8 mouse cellular contexts compared by ENCODE assay signal in the genomic region with DNA sequence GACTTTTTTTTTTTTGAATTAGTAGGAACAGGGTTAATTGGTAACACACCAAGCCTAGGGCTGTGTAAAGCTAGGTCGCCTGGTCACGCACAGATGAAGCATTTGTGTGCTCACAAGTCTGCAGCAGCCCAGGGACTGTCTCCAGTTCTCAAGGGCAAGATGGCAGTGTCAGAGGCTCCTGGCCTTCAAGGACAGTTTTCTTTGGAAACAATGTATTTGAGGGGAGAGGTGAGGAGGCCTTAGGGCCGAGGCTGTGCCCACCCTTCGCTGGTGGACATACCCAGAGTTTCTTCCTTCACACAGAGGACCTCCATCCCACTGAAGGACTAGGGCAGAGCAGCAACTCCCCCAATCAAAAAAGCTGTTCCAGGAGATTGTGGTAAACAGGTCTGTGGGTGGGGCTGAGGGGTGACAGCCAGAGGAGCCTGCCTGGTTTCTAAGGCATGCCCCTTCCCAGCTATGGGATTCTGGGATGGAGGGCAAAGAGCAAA. TPM values are rescaled to one million over a fixed set of nuclear protein-coding genes. Genes with fewer than 3 reads are reported as not detected.
A peak's percentile ranks its signal among the peaks of the same experiment; 100 is the strongest.
DNase-seq lines count a peak whose midpoint lies in the region; ATAC-seq and TF ChIP-seq lines count a peak whose summit lies in the region.

No protein-coding gene starts in this region.

- H3K36me3 ChIP-seq in midbrain, embryonic 14.5 days (ENCODE audit: control insufficient read depth, insufficient read depth, low read length) = peaks cover 11% of the 10 kb centered on the region; the same call in 1 of the 2 replicates

- DNase-seq in lung, adult 2 months = peak; percentile 57
- DNase-seq in lung, postnatal 10 days = no peak
- DNase-seq in c-Kit-positive CD71-positive TER-119-negative erythroid progenitor cells, embryonic 14.5 days (ENCODE audit: low read depth) = peak; percentile 32
- peak; percentile 23 for DNase-seq in forelimb bud, embryonic 11.5 days (ENCODE audit: low read depth, low spot score)
- DNase-seq in kidney, postnatal 10 days = peak; percentile 67
- DNase-seq in midbrain, embryonic 14.5 days = no peak
- DNase-seq in frontal cortex, postnatal 14 days (ENCODE audit: low spot score in 2 of 2) = no peak
- no peak for DNase-seq in natural killer cell, adult 2 months (ENCODE audit: low spot score in 2 of 2)

- H3K27ac ChIP-seq in midbrain, embryonic 14.5 days (replicated peaks; ENCODE audit: low read depth, low read length) = peak overlapping the region; percentile 96

- TF ChIP-seq CTCF in lung, adult 2 months (IDR thresholded peaks at IDR 0.05; ENCODE audit: insufficient read depth, low read length) = no peak

- ATAC-seq in midbrain, embryonic 14.5 days (ENCODE audit: low FRiP score, low TSS enrichment) = no peak

- H3K4me2 ChIP-seq in midbrain, embryonic 14.5 days (ENCODE audit: low read length) = peak overlapping the region; percentile 81

- H3K27me3 ChIP-seq in midbrain, embryonic 14.5 days (ENCODE audit: control insufficient read depth, insufficient read depth, low read length) = no peaks in the 10 kb centered on the region

- no peaks in the 10 kb centered on the region for H3K9me3 ChIP-seq in midbrain, embryonic 14.5 days (ENCODE audit: control insufficient read depth, low read length)

- peaks cover 31% of the 10 kb centered on the region for H3K4me1 ChIP-seq in lung, adult 2 months (ENCODE audit: control insufficient read depth, insufficient read depth, low read length)
- H3K4me1 ChIP-seq in midbrain, embryonic 14.5 days (ENCODE audit: control insufficient read depth, insufficient read depth, low read length) = peaks cover 53% of the 10 kb centered on the region

- WGBS in lung, adult 2 months = 34% methylated on average over 4 of the region's 4 CpGs
- 48% methylated on average over 4 of the region's 4 CpGs for WGBS in midbrain, embryonic 14.5 days

- 0 out of 2 replicates have a peak overlapping the region, but pooled peaks have one; percentile 60 for H3K9ac ChIP-seq in midbrain, embryonic 14.5 days (replicated peaks; ENCODE audit: low read length)

- TF ChIP-seq POLR2A in lung, adult 2 months (IDR thresholded peaks at IDR 0.05; ENCODE audit: borderline replicate concordance, extremely low read depth, low read depth, low read length) = 0 out of 2 replicates have a peak, but pooled peaks have one; percentile 29

- peak overlapping the region; percentile 30 for H3K4me3 ChIP-seq in lung, adult 2 months (replicated peaks; ENCODE audit: extremely low read depth, low read depth, low read length)
- no peak overlapping the region for H3K4me3 ChIP-seq in midbrain, embryonic 14.5 days (replicated peaks; ENCODE audit: low read depth, low read length)

RNA-seq across cellular contexts. Expression of gene Frmd8, which starts 27.7 kb away (rescaled TPM):
- 32.1 and 37.8 TPM in 2 replicates for polyA plus RNA-seq in lung, adult 2 months (2012; rRNA removed)
- polyA plus RNA-seq in midbrain, embryonic 14.5 days (2014; fragmentation: Nextera tagmentation; extraction: Ambion mirVana) = 8.3 and 12.2 TPM in 2 replicates

RNA-seq across cellular contexts. Expression of gene Slc25a45, which starts 30.3 kb away (rescaled TPM):
- polyA plus RNA-seq in lung, adult 2 months (2012; rRNA removed) = 24.5 and 26.0 TPM in 2 replicates
- 0.73 and 1.2 TPM in 2 replicates for polyA plus RNA-seq in midbrain, embryonic 14.5 days (2014; fragmentation: Nextera tagmentation; extraction: Ambion mirVana)

RNA-seq across cellular contexts. Expression of gene Tigd3, which starts 46.6 kb away (rescaled TPM):
- polyA plus RNA-seq in lung, adult 2 months (2012; rRNA removed) = 1.1 and 1.2 TPM in 2 replicates
- 9.9 and 10.8 TPM in 2 replicates for polyA plus RNA-seq in midbrain, embryonic 14.5 days (2014; fragmentation: Nextera tagmentation; extraction: Ambion mirVana)

Comparison
In these comparisons a context has a peak if more than half of its experiments do, and no peak if none do; other contexts are left out.
1. DNase-seq: peak in lung, adult 2 months (single experiment), c-Kit-positive CD71-positive TER-119-negative erythroid progenitor cells, embryonic 14.5 days (single experiment), forelimb bud, embryonic 11.5 days (single experiment) and kidney, postnatal 10 days (single experiment); none in lung, postnatal 10 days (single experiment), midbrain, embryonic 14.5 days (single experiment), frontal cortex, postnatal 14 days (0 of 2) and natural killer cell, adult 2 months (0 of 2).
2. RNA of gene Slc25a45, which starts 30.3 kb away (polyA plus RNA-seq): 24.5 to 26.0 TPM in lung, adult 2 months; 0.73 to 1.2 TPM in midbrain, embryonic 14.5 days; every median in the first group is over 10 times any median in the second.